Mouse (Mus musculus) liver, embryonic 14.5 days (tissue): ENCODE measurements around the gene Carns1.

ENCODE experiments used
- CTCF ChIP-seq: IDR thresholded peaks from 2 replicates; pipeline ENCODE4 v1.5.1; 2016; ENCODE audit warnings: antibody characterized with exemption, low read depth, control low read depth
- EP300 ChIP-seq: IDR thresholded peaks from 2 replicates; pipeline ENCODE4 v1.6.1; 2016; ENCODE audit warnings: antibody characterized with exemption, low read depth

DNA sequence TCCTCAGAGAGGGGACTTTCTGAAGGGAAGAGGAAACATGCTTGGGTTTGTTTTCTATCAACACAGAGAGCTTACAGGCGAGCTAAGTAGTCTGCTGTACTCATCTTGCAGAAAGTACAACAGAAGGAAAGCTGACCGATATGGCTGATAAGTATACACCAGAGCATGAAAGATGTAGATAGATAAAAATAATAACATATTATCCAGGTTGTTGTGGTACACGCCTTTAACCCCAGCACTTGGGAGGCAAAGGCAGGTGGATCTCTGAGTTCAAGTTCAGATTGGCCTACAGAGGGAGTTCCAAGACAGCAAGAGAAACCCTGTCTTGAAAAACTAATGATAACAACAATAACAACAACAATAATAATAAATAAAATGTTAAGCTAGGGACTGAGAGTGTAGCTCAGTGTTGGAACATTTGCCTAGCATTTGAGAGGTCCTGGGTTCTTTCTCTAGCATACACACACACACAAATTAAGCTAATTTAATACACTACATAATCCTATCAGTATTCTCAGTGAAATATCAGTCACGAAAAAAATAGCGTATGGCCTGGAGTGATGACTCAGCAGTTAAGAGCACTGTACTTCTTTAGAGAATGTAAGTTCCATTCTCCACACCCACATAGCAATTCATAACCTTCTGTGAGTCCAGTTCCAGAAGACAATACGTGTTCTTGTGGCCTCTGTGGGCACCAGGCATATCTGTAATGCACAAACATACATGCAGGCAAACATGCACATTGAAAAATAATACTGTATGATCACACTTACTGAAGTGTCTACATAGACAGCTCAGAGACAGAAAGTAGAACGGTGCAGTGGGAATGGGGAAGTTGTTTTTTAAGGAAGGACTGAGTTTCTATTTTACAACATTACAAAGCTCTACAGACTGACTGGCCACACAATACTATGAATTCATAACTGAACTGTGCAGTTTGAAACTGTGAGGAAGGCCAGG, 52.6 kb downstream of the Carns1 start:
- peak; percentile 30; the same call in 1 of the 2 replicates for TF ChIP-seq CTCF
- TF ChIP-seq EP300 = no peak
